Mouse (Mus musculus) mature B cell (primary cell): Measurements from ENCODE around the gene Far1.

Source experiments
- in situ Hi-C: fragments of 300-500 bp; cut with MboI; formaldehyde crosslinking; loops from 2 replicates; pipeline ENCODE4 v1.14.3; 2019

The Far1 gene

DNA sequence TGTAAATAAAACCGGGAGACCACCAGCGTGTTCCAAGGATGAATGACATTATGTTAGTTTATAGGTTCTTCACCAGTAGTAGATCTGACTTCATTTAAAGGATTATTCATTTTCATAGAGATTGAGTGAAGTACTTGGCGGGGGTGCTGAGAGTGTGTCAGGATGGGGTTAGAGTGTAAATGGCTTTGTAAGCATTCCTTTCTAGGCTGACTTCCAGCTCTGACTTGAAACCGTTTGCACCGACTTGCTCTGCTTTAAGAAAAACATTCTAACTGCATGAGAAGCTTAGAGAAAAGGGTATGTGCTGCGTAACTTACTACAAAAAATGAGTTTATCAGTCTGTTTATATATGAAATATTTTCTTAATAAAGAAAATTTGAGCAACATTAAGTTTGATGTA is 57.5 kb downstream of the Far1 start:
- in situ Hi-C loops: no loop called here

GRCm38 (mm10) chr7:113572741-113573140 is 59.1 kb downstream of the Far1 start:
- in situ Hi-C loops: no loop called here

DNA sequence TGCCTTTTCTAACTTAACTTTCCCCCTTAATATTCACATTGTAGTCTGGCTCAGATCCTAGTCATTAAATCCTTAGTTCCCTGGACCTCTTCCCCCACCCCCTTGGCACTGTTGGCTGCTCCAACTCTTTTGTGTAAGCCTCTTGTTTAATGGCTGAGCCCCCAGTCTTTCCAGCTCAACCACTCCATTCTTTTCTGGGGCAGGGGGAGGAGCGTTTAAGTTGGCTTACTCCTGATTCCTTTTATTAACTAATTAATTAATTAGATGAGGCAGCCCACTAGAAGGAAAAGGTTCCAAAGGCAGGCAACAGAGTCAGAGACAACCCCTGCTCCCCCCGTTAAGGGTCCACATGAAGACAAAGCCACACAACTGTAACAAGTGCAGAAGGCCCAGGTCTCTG is 68.5 kb downstream of the Far1 start:
- in situ Hi-C loops: no loop called here

GRCm38 (mm10) chr7:113589211-113589610 is 75.6 kb downstream of the Far1 start:
- in situ Hi-C loops: no loop called here

GRCm38 (mm10) chr7:113590330-113590729 is 76.7 kb downstream of the Far1 start:
- in situ Hi-C loops: no loop called here

DNA sequence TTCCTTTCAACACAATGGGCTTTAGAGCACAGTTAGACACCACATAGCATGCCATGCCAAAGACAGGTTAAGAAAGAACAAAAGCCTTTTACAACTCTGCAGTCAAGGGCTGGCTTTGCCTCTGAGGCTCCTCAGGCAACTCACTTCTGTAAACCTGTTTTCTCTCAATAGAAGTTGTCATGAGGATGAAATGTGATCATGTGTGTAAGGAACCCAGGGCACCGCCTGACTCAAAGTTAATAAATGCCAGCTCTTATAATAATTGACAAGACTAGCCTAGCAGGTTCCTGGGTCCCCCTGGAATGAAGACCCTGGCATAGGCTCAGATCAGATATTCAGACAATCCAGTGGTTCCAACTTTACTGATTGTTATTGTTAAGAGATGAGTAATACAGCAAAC is 77.5 kb downstream of the Far1 start:
- in situ Hi-C loops: no loop called here

- in situ Hi-C loops: no loop called here
These were observed 78.1 kb downstream of the Far1 start for GRCm38 (mm10) chr7:113591557-113592354.

- in situ Hi-C loops: no loop called here
These were observed 79.1 kb downstream of the Far1 start for GRCm38 (mm10) chr7:113592696-113593095.

- in situ Hi-C loops: no loop called here
These were observed 80.7 kb downstream of the Far1 start for GRCm38 (mm10) chr7:113594363-113594762.

- in situ Hi-C loops: loop anchor here (5.0 kb wide), 1 partner anchor 225 kb away; no protein-coding TSS in a partner anchor
These were observed 83.6 kb downstream of the Far1 start for GRCm38 (mm10) chr7:113597231-113597630.

- in situ Hi-C loops: loop anchor here (25.0 kb wide), 1 partner anchor 410 kb away; no protein-coding TSS in a partner anchor
These were observed 88.2 kb downstream of the Far1 start for GRCm38 (mm10) chr7:113601803-113602202.

DNA sequence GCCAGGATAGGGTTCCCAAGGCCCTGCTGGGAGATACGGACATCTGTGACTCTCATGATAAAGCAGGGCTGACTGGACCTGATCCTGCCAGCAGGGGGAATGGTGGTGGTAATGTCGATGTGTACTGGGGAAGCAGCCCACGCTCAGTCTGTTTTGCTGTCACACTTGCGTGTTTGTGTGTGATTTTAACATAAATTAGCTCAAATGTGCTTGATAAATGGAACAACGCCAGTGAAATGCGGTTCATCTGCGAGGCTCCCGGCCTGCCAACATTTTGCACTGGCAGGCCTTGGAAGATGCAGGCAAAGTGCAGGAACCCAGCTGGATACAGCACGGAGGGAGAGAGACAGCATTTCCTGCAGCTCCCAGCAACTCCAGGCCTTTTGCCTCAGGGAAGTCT is 94.3 kb downstream of the Far1 start:
- in situ Hi-C loops: loop anchor here (25.0 kb wide), 1 partner anchor 404 kb away; no protein-coding TSS in a partner anchor

DNA sequence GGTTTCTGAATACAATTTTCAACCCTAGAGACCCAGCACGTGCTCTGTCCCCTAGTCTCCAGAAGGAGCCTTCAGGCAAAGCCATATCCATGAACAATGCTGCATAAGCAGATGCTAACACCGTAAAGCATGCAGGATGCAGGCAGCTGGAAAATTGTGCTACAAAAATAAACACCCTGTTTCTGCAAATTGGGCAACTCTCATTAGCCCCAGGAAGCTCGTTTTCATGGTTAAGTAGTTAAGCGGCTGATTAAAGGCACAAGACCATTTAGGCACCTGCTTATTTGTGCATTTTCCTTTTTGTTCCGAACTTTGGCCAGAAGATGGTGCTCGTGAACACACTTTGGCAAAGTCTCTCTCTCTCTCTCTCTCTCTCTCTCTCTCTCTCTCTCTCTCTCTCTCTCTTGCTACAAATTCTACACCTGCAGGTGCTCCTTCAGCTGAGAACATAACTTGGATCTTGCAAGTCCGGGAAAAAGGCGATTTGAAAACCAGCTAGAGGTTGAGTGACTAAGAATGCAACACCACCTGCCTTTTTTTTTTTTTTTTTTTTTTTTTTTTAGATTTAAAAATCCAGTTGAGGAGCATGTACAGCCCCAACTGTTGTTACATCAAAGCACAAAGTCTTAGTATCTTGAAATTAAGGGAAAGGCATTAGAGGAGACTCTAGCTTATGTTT is 95.5 kb downstream of the Far1 start:
- in situ Hi-C loops: loop anchor here (25.0 kb wide), 1 partner anchor 403 kb away; no protein-coding TSS in a partner anchor

DNA sequence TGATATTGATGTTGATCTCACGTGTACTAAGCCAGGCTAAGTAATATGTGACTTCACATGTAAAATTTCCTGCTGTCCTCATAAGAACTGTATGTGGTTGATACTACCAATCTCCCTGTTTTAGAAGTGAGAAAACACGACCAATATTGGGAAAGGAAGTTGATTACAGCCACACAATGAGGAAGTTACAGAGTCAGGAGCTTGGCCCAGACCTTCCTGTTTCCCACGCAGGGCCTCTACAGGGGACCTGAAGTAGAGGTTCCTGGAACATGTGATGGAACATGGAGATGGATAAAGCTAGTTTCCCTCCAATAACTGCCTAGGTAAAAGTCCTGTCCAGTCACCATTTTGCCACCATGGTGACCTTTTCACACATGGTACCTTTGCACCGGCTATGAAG is 99.0 kb downstream of the Far1 start:
- in situ Hi-C loops: loop anchor here (25.0 kb wide), 1 partner anchor 400 kb away; no protein-coding TSS in a partner anchor

- in situ Hi-C loops: loop anchor here (25.0 kb wide), 1 partner anchor 398 kb away; no protein-coding TSS in a partner anchor
These were observed 100.7 kb downstream of the Far1 start for GRCm38 (mm10) chr7:113614198-113614927.

DNA sequence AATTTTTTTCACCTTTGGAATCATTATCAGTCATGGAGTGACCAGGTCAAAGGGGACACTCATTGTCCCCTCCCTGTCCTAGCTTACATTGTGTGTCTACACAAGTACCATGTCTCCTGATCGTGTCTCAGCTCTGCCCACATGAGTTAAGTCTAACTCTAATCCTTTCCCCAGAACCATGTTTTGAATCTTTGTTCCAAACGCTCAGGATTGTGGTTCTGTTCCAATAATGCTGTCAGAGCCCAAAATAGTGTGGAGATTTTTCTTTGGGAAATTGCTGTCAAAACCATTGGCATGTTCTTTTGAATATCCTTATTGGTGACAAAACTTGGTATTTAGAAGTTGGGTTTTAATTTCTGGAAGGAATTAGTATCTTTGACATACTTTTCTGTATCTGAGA is 105.5 kb downstream of the Far1 start:
- in situ Hi-C loops: loop anchor here (25.0 kb wide), 1 partner anchor 393 kb away; no protein-coding TSS in a partner anchor

GRCm38 (mm10) chr7:113619768-113620167 is 106.1 kb downstream of the Far1 start:
- in situ Hi-C loops: loop anchor here (25.0 kb wide), 1 partner anchor 393 kb away; no protein-coding TSS in a partner anchor
